Mouse (Mus musculus): Measurements from ENCODE around the gene Tbc1d14.

Gene Tbc1d14

DNA sequence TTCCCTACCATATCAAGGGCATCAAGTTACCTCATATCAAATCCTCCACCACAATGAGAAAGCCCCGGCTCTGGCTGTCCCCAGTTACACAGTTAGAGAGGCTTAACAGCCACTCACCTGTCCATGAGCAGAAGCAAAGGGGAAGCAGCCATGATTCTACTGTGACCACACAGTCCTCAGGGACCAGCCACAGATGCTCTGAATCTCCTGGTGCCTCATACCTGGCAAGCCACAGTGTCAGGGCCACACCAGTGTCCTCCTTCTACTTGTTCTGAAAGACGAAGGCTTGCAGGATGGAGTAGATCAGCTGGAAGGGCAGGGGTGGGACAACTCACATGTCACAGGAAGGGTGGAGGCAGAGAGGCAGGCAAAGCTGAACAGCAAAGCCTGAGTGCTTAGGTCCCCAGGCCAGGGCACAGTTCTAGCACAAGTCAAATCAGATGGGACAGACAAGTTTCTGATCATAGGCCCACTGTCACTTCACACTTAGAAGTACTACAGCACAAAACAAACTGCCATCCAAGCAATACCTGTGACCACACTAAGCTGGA, 39.9 kb downstream of the Tbc1d14 start:
- DNase-seq: no peak

- DNase-seq: no peak
Measured at GRCm38 (mm10) chr5:36552391-36552790, 40.7 kb downstream of the Tbc1d14 start.

DNA sequence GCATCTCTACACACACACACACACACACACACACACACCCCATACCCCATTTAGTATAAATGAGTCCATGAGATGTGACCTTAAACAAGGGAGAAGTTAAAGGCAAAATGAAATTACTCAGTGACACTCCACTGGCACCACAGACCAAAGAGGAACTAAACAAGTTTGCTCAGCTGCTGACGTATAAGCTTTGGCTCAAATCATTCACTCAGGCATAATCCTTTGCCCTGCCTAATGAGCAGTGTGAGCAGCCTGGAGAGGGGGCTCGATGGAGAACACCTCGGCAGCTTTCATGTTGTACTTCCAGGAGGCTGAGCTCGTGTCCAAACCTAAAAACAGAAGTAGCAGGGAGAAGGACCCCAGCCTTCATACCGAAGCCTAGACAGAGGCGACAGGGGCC, 43.8 kb downstream of the Tbc1d14 start:
- DNase-seq: no peak

GRCm38 (mm10) chr5:36544765-36545164, 48.3 kb downstream of the Tbc1d14 start:
- no peak for DNase-seq

GRCm38 (mm10) chr5:36540928-36541327, 52.1 kb downstream of the Tbc1d14 start:
- peak; percentile 57 for DNase-seq

DNA sequence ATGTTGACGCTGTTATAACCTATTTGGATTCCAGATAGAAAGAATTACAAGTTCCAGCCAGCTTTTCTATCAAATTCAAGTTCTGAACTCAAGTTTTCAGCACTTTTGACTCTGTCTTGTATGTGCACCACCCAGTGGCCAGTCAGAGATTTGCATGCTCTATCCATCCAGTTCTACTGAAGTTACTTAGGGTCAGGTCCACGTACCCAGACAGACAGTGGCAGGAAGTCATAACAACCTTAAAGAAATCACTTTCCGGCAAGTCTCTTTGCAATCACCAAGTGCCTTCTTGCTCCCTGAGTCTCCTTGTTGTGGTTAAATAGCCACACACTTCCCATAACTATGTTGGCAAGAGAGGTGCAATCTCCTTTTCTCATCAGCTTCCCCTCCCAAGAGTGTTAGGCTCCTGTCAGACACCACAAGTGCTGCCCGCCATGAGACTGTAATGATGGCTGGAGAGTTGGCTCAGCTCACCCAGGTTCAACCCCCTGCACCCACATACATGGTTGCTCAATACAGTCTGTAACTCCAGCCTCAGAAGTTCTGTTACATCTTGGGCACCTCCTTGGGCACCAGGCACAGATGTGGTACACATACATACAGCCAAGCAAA, 54.4 kb downstream of the Tbc1d14 start:
- peak; percentile 72 for DNase-seq

- DNase-seq: no peak
Measured at GRCm38 (mm10) chr5:36536424-36536823, 56.7 kb downstream of the Tbc1d14 start.

GRCm38 (mm10) chr5:36535438-36536176, 57.5 kb downstream of the Tbc1d14 start:
- DNase-seq: no peak

- no peak for DNase-seq
Measured at GRCm38 (mm10) chr5:36534455-36535030, 58.5 kb downstream of the Tbc1d14 start.

DNA sequence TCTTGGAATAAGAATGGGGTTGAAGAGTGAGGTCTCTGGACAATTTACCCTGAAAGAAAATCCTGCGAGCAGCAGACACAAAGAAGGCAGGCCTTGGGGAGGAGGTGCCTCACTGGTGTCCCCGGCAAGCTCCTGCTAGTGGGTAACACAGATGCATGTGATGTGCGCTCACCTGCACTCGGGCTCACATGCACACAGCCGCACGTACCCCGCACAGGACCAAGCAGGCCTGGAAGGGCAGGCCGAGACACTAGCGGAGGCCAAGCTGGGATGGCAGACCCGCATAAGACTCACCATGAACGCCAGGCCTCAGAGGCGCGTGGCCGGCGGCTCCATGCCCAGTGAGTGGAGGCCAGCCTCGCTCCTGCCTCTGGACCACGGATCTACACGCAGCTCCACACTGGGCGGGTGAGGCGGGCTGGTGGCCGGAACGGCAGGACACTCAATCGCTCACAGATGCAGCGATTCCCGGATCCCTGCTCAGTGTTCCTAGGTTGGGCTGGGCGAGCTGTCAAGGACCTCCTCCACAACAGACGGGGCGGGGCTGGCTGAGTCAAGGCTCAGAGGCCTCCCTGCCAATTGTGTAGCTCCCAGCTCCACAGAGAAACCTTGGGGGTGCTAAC, 62.8 kb downstream of the Tbc1d14 start:
- peak; percentile 94 for DNase-seq

GRCm38 (mm10) chr5:36529698-36530097, 63.4 kb downstream of the Tbc1d14 start:
- DNase-seq: no peak

DNA sequence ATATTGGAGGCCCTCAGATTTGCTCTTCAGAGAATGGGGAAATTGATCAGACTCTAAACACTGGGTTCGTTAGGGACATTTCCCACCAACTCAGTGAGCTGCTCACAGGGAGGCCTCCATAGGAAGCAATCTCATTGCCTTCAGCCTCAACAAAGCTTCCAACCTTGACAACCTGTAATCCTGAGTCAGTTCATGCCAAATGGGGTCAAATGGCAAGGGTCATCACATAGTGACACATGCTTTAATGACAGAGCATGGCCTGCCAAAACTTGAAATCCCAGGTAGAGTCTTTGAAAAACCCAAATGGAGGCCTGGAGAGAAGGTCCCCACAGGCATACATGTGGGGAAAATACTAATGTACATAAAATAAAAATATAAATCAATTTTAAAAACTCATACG, 66.2 kb downstream of the Tbc1d14 start:
- no peak for DNase-seq

DNA sequence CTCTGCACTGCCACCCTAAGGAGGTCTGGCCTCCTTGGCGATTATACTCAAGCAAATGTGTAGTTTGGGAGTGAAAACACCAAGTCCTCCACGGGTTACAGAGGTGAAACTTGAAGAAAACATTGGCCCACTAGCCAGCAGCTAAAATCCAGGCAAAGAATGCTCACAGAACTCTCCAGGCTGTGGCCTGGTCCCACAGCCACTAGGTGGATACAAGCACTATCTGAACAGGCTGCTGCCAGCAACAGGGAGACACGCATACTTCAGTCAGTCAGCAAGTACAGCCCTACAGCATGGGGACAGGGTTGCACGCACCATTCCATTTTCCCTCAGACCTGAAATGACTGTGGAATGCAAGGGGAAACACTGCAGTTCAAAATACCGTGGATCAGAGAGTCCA, 66.8 kb downstream of the Tbc1d14 start:
- no peak for DNase-seq

GRCm38 (mm10) chr5:36525216-36525615, 67.9 kb downstream of the Tbc1d14 start:
- no peak for DNase-seq

DNA sequence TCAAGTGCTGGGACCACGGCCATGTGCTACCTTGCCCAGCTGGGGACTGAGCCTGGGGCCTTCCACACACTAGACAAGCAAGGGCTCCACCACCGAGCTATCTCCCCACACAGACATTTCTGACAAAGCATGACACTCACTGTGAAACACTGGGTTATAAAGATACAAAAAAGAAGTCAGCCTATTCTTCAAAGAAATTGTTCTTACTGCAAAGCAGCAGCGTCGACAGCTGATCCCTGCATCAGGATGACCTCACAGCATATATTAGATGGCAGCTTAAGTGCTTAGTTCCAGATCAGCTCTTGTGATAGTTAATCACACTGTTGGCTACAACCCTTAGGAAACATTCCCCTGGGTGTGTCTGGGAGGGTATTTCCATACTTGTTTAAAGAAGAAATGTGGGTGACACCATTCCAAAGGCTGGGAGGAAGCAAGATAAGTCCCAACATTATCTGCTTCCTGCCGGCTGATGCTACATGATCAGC, 69.8 kb downstream of the Tbc1d14 start:
- DNase-seq: no peak

GRCm38 (mm10) chr5:36522782-36523181, 70.3 kb downstream of the Tbc1d14 start:
- DNase-seq: peak; percentile 53

GRCm38 (mm10) chr5:36519751-36520150, 73.3 kb downstream of the Tbc1d14 start:
- DNase-seq: no peak

DNA sequence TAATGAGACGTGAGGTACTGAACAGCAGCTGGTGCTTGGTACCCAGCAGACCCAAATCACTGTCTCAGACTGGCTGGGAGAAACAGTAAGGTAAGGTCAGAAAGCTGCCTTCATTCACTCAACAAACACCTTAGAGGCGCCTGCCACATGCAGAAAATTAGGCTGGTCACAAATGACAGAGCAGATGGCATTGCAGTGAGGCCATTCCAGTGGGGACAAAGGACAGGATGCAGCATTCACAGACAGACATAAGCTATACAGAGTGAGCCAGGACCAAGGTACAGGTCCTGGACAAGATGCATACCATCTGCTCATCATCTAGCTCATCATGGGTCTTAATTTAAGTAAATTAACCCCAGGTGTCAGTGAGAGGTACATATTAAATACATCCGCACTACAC, 75.5 kb downstream of the Tbc1d14 start:
- DNase-seq: no peak

DNA sequence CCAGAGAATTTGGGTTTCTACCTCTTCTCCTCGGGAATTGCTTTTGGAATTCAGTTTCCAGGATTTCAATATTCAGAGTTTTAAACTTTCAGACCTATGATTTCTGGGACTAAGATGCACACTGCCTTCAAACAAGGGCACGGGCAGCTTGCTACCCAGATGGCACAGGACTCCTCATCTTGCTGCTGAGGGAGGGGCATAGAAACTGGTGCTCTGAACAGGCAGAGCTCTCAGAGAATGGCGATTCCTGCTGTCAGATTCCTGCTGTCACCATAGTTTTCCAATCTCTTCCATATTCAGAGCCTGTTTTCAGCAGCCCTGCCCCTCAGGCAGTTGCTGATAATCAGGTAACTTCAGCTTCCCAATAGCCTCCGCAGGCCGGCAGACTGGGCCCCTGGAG, 77.5 kb downstream of the Tbc1d14 start:
- DNase-seq: no peak

- no peak for DNase-seq
Measured at GRCm38 (mm10) chr5:36515126-36515525, 78.0 kb downstream of the Tbc1d14 start.

- no peak for DNase-seq
Measured at GRCm38 (mm10) chr5:36510956-36511355, 82.1 kb downstream of the Tbc1d14 start.

DNA sequence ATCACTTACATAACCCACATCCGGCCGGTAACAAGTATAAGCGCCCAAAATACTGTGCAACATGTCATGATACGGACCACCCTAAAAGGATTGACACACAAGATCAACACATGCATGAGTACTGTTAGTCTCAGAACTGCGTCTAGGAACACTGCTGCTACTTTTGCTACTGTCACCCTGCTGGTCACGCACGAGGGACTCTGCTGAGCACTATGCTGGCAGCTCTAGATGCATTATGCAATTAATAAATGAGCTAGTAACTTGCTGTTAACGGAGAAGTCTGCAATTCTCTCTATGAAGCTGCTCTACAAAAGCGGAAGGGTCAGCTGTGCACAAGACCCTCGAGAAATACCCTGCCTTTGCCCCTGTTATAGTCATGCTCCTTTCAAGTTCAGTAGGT, 84.7 kb downstream of the Tbc1d14 start:
- no peak for DNase-seq

GRCm38 (mm10) chr5:36505643-36506042, 87.4 kb downstream of the Tbc1d14 start:
- DNase-seq: no peak
